7 mouse cellular contexts compared by ENCODE assay signal in genomic region chr7:120597744-120598243, GRCm38 (mm10). TPM values are rescaled to one million over a fixed set of nuclear protein-coding genes. Genes with fewer than 3 reads are reported as not detected.
A peak's percentile ranks its signal among the peaks of the same experiment; 100 is the strongest.
DNase-seq lines count a peak whose midpoint lies in the region; ATAC-seq and TF ChIP-seq lines count a peak whose summit lies in the region.

No protein-coding gene starts in this region.

- H3K4me3 ChIP-seq in E14TG2a.4 (replicated peaks; ENCODE audit: low read length) = peak overlapping the region; percentile 70
- peak overlapping the region; percentile 40 for H3K4me3 ChIP-seq in heart, postnatal 0 days (ENCODE audit: low read depth, low read length)
- H3K4me3 ChIP-seq in stomach, embryonic 14.5 days (ENCODE audit: low read depth, low read length) = peak overlapping the region; percentile 37

- no peak for TF ChIP-seq CTCF in E14TG2a.4 (conservative IDR thresholded peaks at IDR 0.05; ENCODE audit: low read length)
- no peak for TF ChIP-seq CTCF in heart, postnatal 0 days (IDR thresholded peaks at IDR 0.05; ENCODE audit: low read depth)

- H3K27ac ChIP-seq in heart, postnatal 0 days (ENCODE audit: low read depth) = no peak overlapping the region
- H3K27ac ChIP-seq in stomach, embryonic 14.5 days (ENCODE audit: low read length) = no peak overlapping the region

- no peaks in the 10 kb centered on the region for H3K36me3 ChIP-seq in E14TG2a.4 (ENCODE audit: insufficient read depth, low read length)
- no peaks in the 10 kb centered on the region for H3K36me3 ChIP-seq in heart, postnatal 0 days (replicated peaks; ENCODE audit: control insufficient read depth, insufficient read depth, low read length)
- H3K36me3 ChIP-seq in stomach, embryonic 14.5 days (ENCODE audit: control insufficient read depth, insufficient read depth, low read length) = no peaks in the 10 kb centered on the region

- peaks cover 19% of the 10 kb centered on the region for H3K9me3 ChIP-seq in E14TG2a.4 (ENCODE audit: low read length)
- no peaks in the 10 kb centered on the region for H3K9me3 ChIP-seq in heart, postnatal 0 days (replicated peaks; ENCODE audit: control insufficient read depth, low read length)
- no peaks in the 10 kb centered on the region for H3K9me3 ChIP-seq in stomach, embryonic 14.5 days (ENCODE audit: control insufficient read depth, low read depth, low read length)

- H3K4me2 ChIP-seq in heart, postnatal 0 days (ENCODE audit: low read depth, low read length) = peak overlapping the region; percentile 56
- peak overlapping the region; percentile 62 for H3K4me2 ChIP-seq in stomach, embryonic 14.5 days (replicated peaks; ENCODE audit: low read depth, low read length)

- WGBS in heart, postnatal 0 days = 6% methylated on average over 41 of the region's 41 CpGs
- WGBS in stomach, embryonic 14.5 days = 7% methylated on average over 41 of the region's 41 CpGs

- peaks cover 8% of the 10 kb centered on the region for H3K4me1 ChIP-seq in E14TG2a.4 (replicated peaks; ENCODE audit: low read depth, low read length)
- H3K4me1 ChIP-seq in heart, postnatal 0 days (ENCODE audit: control insufficient read depth, insufficient read depth) = no peaks in the 10 kb centered on the region
- H3K4me1 ChIP-seq in stomach, embryonic 14.5 days (ENCODE audit: control insufficient read depth, insufficient read depth, low read length) = no peaks in the 10 kb centered on the region

- ATAC-seq in heart, postnatal 0 days (ENCODE audit: insufficient read depth, low read depth) = no peak
- 0 out of 2 replicates have a peak, but pooled peaks have one; percentile 35 for ATAC-seq in megakaryocyte, adult 5-6 weeks (ENCODE audit: poor library complexity, severe bottlenecking)
- peak; percentile 61; the same call in 1 of the 2 replicates for ATAC-seq in stomach, embryonic 14.5 days (ENCODE audit: insufficient number of reproducible peaks, insufficient read depth, low FRiP score, low read depth)

- peaks cover 31% of the 10 kb centered on the region for H3K27me3 ChIP-seq in E14TG2a.4 (ENCODE audit: insufficient read depth, low read length)
- peaks cover 13% of the 10 kb centered on the region; the same call in 1 of the 2 replicates for H3K27me3 ChIP-seq in heart, postnatal 0 days (ENCODE audit: control insufficient read depth, insufficient read depth, low read length)
- H3K27me3 ChIP-seq in stomach, embryonic 14.5 days (ENCODE audit: control insufficient read depth, insufficient read depth, low read length) = no peaks in the 10 kb centered on the region

- TF ChIP-seq EP300 in heart, postnatal 0 days (IDR thresholded peaks at IDR 0.05; ENCODE audit: low read depth) = no peak

- DNase-seq in ES-CJ7 (ENCODE audit: low read depth, low spot score) = peak; percentile 7
- DNase-seq in embryo, embryonic 11 days = peak; percentile 57
- no peak for DNase-seq in heart, postnatal 0 days (ENCODE audit: low spot score)
- DNase-seq in layer of hippocampus, adult 8-10 months (ENCODE audit: low spot score in 2 of 2) = peak; percentile 2 to 5

- H3K9ac ChIP-seq in heart, postnatal 0 days (replicated peaks; ENCODE audit: low read depth, low read length) = no peak overlapping the region
- H3K9ac ChIP-seq in stomach, embryonic 14.5 days (replicated peaks; ENCODE audit: low read depth, low read length) = peak overlapping the region; percentile 50

RNA-seq across cellular contexts. Expression of gene Uqcrc2, which starts 37.2 kb away (rescaled TPM):
- total RNA-seq in heart, postnatal 0 days (2014; rRNA removed; ENCODE audit: low replicate concordance) = 734 and 751 TPM in 2 replicates
- 791 and 812 TPM in 2 replicates for polyA plus RNA-seq in heart, postnatal 0 days (2015; fragmentation: Nextera tagmentation; extraction: Ambion mirVana)
- 100 to 1,000 TPM; 237 to 257 (median 241) TPM for total RNA-seq in layer of hippocampus, adult 8-10 months (2022)
- total RNA-seq in megakaryocyte, adult 5-6 weeks (2015) = 143 and 172 TPM in 2 replicates
- 115 and 116 TPM in 2 replicates for total RNA-seq in megakaryocyte, adult 5-6 weeks (2017)
- 197 and 198 TPM in 2 replicates for polyA plus RNA-seq in stomach, embryonic 14.5 days (2014; fragmentation: Nextera tagmentation; extraction: Ambion mirVana)
